Mouse (Mus musculus) olfactory bulb, adult 2 months (tissue): Measurements from ENCODE around the gene Pim1.

Experiments used
- CTCF ChIP-seq: fragments of 200-500 bp; IDR thresholded peaks from 2 replicates; pipeline ENCODE4 v1.5.1; 2012; ENCODE audit warnings: low read depth, mild to moderate bottlenecking, low read length, moderate library complexity; ENCODE audit not compliant: insufficient read depth
- POLR2A ChIP-seq: fragments of 200-500 bp; IDR thresholded peaks from 2 replicates; pipeline ENCODE4 v1.6.1; 2012; ENCODE audit warnings: mild to moderate bottlenecking, low read depth, low read length, moderate library complexity; ENCODE audit not compliant: insufficient read depth

GRCm38 (mm10) chr17:29508927-29509608 lies 18.5 kb downstream of the Pim1 start:
- no peak for TF ChIP-seq POLR2A
- no peak for TF ChIP-seq CTCF
